Comparison of ENCODE assay signal across 16 mouse cellular contexts in genomic region chr6:126981539-126982234, GRCm38 (mm10). TPM values are rescaled to one million over a fixed set of nuclear protein-coding genes. Genes with fewer than 3 reads are reported as not detected.
DNase-seq lines count a peak whose midpoint lies in the region; ATAC-seq and TF ChIP-seq lines count a peak whose summit lies in the region.
"Had no signal": no experiment of that assay in that cellular context is flagged by ENCODE, and none has a peak within 500 bp of the region (broad histone marks: within the 10 kb centered on the region; RNA-seq: fewer than 3 reads in every experiment).

No protein-coding gene starts in this region.

- DNase-seq in kidney, adult 11 months, result no peak
- no peak for DNase-seq in Patski (ENCODE audit: low read depth, low spot score)
- DNase-seq in lung, postnatal 0 days (ENCODE audit: low spot score), result peak; percentile 27
- no peak for DNase-seq in layer of hippocampus, adult 2 months (ENCODE audit: low spot score in 2 of 2)
- no peak for DNase-seq in thymus, postnatal 4 days
- DNase-seq in urinary bladder, postnatal 4 days (ENCODE audit: low spot score in 2 of 2), result no peak
- DNase-seq: adrenal gland, adult 8-10 months; left cerebral cortex, postnatal 4 days; right cerebral cortex, postnatal 25 days had no signal

- ATAC-seq in kidney, embryonic 15.5 days (replicated peaks; ENCODE audit: low FRiP score), result no peak
- ATAC-seq in Patski, result peak; percentile 26
- no peak for ATAC-seq in heart, embryonic 15.5 days (replicated peaks; ENCODE audit: insufficient number of reproducible peaks, insufficient read depth, low FRiP score, low read depth)
- peak; percentile 54 for ATAC-seq in lung, postnatal 0 days
- ATAC-seq: CD4-positive, CD25-positive, alpha-beta regulatory T cell, adult 4 months had no signal

- H3K4me2 ChIP-seq in kidney, embryonic 15.5 days, result no peak overlapping the region
- no peak overlapping the region for H3K4me2 ChIP-seq in heart, embryonic 15.5 days
- H3K4me2 ChIP-seq in lung, postnatal 0 days (replicated peaks; ENCODE audit: low read depth, low read length), result no peak overlapping the region
- H3K4me2 ChIP-seq: hindbrain, embryonic 14.5 days had no signal

- H3K4me3 ChIP-seq in kidney, embryonic 15.5 days (replicated peaks), result no peak overlapping the region
- no peak overlapping the region for H3K4me3 ChIP-seq in heart, embryonic 15.5 days
- no peak overlapping the region for H3K4me3 ChIP-seq in lung, postnatal 0 days (ENCODE audit: low read depth, low read length)
- no peak overlapping the region for H3K4me3 ChIP-seq in layer of hippocampus, adult 2 months

- H3K9me3 ChIP-seq in kidney, embryonic 15.5 days (replicated peaks), result no peaks in the 10 kb centered on the region
- H3K9me3 ChIP-seq in heart, embryonic 15.5 days (replicated peaks), result no peaks in the 10 kb centered on the region
- H3K9me3 ChIP-seq in lung, postnatal 0 days (ENCODE audit: low read length), result no peaks in the 10 kb centered on the region

- in situ Hi-C loops in Patski (cut with MboI; ENCODE audit: low pct_unique_long_range_greater_than_20kb), result no loop called here

- 56% methylated on average over 5 of the region's 5 CpGs for WGBS in kidney, embryonic 15.5 days
- WGBS in heart, embryonic 15.5 days, result 26% methylated on average over 5 of the region's 5 CpGs
- 26% methylated on average over 5 of the region's 5 CpGs for WGBS in lung, postnatal 0 days

- no peaks in the 10 kb centered on the region for H3K4me1 ChIP-seq in kidney, embryonic 15.5 days
- H3K4me1 ChIP-seq in heart, embryonic 15.5 days (replicated peaks), result peaks cover 5% of the 10 kb centered on the region; the same call in 1 of the 2 replicates
- no peaks in the 10 kb centered on the region for H3K4me1 ChIP-seq in lung, postnatal 0 days (ENCODE audit: insufficient read depth, low read depth, low read length)

- no peaks in the 10 kb centered on the region for H3K27me3 ChIP-seq in kidney, embryonic 15.5 days
- no peaks in the 10 kb centered on the region for H3K27me3 ChIP-seq in Patski
- H3K27me3 ChIP-seq in heart, embryonic 15.5 days, result no peaks in the 10 kb centered on the region
- no peaks in the 10 kb centered on the region for H3K27me3 ChIP-seq in lung, postnatal 0 days (replicated peaks; ENCODE audit: insufficient read depth, low read length)

- 0 out of 2 replicates have a peak overlapping the region, but pooled peaks have one; percentile 32 for H3K27ac ChIP-seq in kidney, embryonic 15.5 days
- peak overlapping the region; percentile 32 for H3K27ac ChIP-seq in heart, embryonic 15.5 days
- no peak overlapping the region for H3K27ac ChIP-seq in lung, postnatal 0 days (ENCODE audit: low read length)
- no peak overlapping the region for H3K27ac ChIP-seq in layer of hippocampus, adult 2 months
- H3K27ac ChIP-seq: hindbrain, embryonic 14.5 days; macrophage had no signal

- no peak overlapping the region for H3K9ac ChIP-seq in kidney, embryonic 15.5 days
- no peak overlapping the region for H3K9ac ChIP-seq in heart, embryonic 15.5 days
- no peak overlapping the region for H3K9ac ChIP-seq in lung, postnatal 0 days (replicated peaks; ENCODE audit: low read depth)
- H3K9ac ChIP-seq: hindbrain, embryonic 14.5 days had no signal

- no peaks in the 10 kb centered on the region for H3K36me3 ChIP-seq in kidney, embryonic 15.5 days
- H3K36me3 ChIP-seq in heart, embryonic 15.5 days, result no peaks in the 10 kb centered on the region
- no peaks in the 10 kb centered on the region for H3K36me3 ChIP-seq in lung, postnatal 0 days (ENCODE audit: insufficient read depth, low read length)

- POLR2A ChIA-PET in Patski (lab: Charles Lee), result interaction anchor here (1.0 kb wide), 1 partner anchor 9 kb away, joined by 3 read pairs; no protein-coding TSS in a partner anchor

- TF ChIP-seq CTCF in Patski (IDR thresholded peaks at IDR 0.05), result no peak
- TF ChIP-seq CTCF in lung, postnatal 0 days (IDR thresholded peaks at IDR 0.05), result no peak
- TF ChIP-seq CTCF in layer of hippocampus, adult 2 months (conservative IDR thresholded peaks at IDR 0.05), result no peak

- TF ChIP-seq EP300 in lung, postnatal 0 days (IDR thresholded peaks at IDR 0.05), result peak; percentile 15; the same call in 1 of the 2 replicates

- CTCF ChIA-PET in Patski (lab: Charles Lee), result no interaction called here

RNA-seq across cellular contexts. Expression of gene Fgf6, which starts 33.7 kb away (rescaled TPM):
- polyA plus RNA-seq in kidney, embryonic 15.5 days (2015; fragmentation: Nextera tagmentation; extraction: Ambion mirVana), result 0.12 and 0.24 TPM in 2 replicates
- polyA plus RNA-seq in Patski (2021), result not detected
- 0.08 and 0.11 TPM in 2 replicates for polyA plus RNA-seq in heart, embryonic 15.5 days (2015; fragmentation: Nextera tagmentation; extraction: Ambion mirVana)
- polyA plus RNA-seq in lung, postnatal 0 days (2015; fragmentation: Nextera tagmentation; extraction: Ambion mirVana), result not detected in 2 replicates
- not detected for total RNA-seq in layer of hippocampus, adult 2 months (2021)
- total RNA-seq: adrenal gland, adult 8-10 months; left cerebral cortex, postnatal 4 days had no signal
- polyA plus RNA-seq: CD4-positive, CD25-positive, alpha-beta regulatory T cell, adult 4 months; forebrain, embryonic 11.5 days; hindbrain, embryonic 14.5 days; macrophage; stomach, embryonic 14.5 days had no signal

RNA-seq across cellular contexts. Expression of gene D6Wsu163e, which starts 41.9 kb away (rescaled TPM):
- polyA plus RNA-seq in kidney, embryonic 15.5 days (2015; fragmentation: Nextera tagmentation; extraction: Ambion mirVana), result 17.2 and 18.0 TPM in 2 replicates
- 26.6 TPM for polyA plus RNA-seq in Patski (2021)
- 12.0 TPM in 2 replicates for polyA plus RNA-seq in heart, embryonic 15.5 days (2015; fragmentation: Nextera tagmentation; extraction: Ambion mirVana)
- 12.3 and 13.7 TPM in 2 replicates for polyA plus RNA-seq in lung, postnatal 0 days (2015; fragmentation: Nextera tagmentation; extraction: Ambion mirVana)
- total RNA-seq in layer of hippocampus, adult 2 months (2021), result 10 to 100 TPM; 45.8 to 46.5 TPM

RNA-seq across cellular contexts. Expression of gene Rad51ap1, which starts 42.3 kb away (rescaled TPM):
- polyA plus RNA-seq in kidney, embryonic 15.5 days (2015; fragmentation: Nextera tagmentation; extraction: Ambion mirVana), result 58.2 and 61.5 TPM in 2 replicates
- polyA plus RNA-seq in Patski (2021), result 14.4 TPM
- polyA plus RNA-seq in heart, embryonic 15.5 days (2015; fragmentation: Nextera tagmentation; extraction: Ambion mirVana), result 27.7 and 32.9 TPM in 2 replicates
- polyA plus RNA-seq in lung, postnatal 0 days (2015; fragmentation: Nextera tagmentation; extraction: Ambion mirVana), result 5.3 and 7.5 TPM in 2 replicates
- total RNA-seq in layer of hippocampus, adult 2 months (2021), result 1 to 10 TPM; 1.7 to 3.1 TPM

Comparison
In these comparisons a context has a peak if more than half of its experiments do, and no peak if none do; other contexts are left out.
1. ATAC-seq: peak in Patski (single experiment) and lung, postnatal 0 days (single experiment); none in kidney, embryonic 15.5 days (single experiment) and heart, embryonic 15.5 days (single experiment).
2. H3K27ac ChIP-seq: peak in kidney, embryonic 15.5 days (single experiment) and heart, embryonic 15.5 days (single experiment); none in lung, postnatal 0 days (single experiment) and layer of hippocampus, adult 2 months (single experiment).